9 mouse cellular contexts compared by ENCODE assay signal in genomic region chr6:88785331-88785730, GRCm38 (mm10). TPM values are rescaled to one million over a fixed set of nuclear protein-coding genes. Genes with fewer than 3 reads are reported as not detected.
DNase-seq lines count a peak whose midpoint lies in the region; ATAC-seq and TF ChIP-seq lines count a peak whose summit lies in the region.
"Had no signal": no experiment of that assay in that cellular context is flagged by ENCODE, and none has a peak within 500 bp of the region (broad histone marks: within the 10 kb centered on the region; RNA-seq: fewer than 3 reads in every experiment).

No protein-coding gene starts in this region.

- ATAC-seq in heart, embryonic 13.5 days (ENCODE audit: extremely low read depth, insufficient number of reproducible peaks, low FRiP score, low TSS enrichment), result no peak
- ATAC-seq in liver, embryonic 16.5 days (ENCODE audit: low read depth), result no peak
- ATAC-seq in hindbrain, embryonic 14.5 days (ENCODE audit: low FRiP score), result no peak

- DNase-seq in gastrocnemius, adult 18-20 months (ENCODE audit: low spot score), result peak; percentile 44
- DNase-seq in gastrocnemius, postnatal 10 days, result no peak
- DNase-seq in brain, embryonic 14.5 days (ENCODE audit: low read depth), result peak; percentile 69
- no peak for DNase-seq in spleen, postnatal 10 days (ENCODE audit: low spot score in 2 of 2)
- DNase-seq in hindbrain, embryonic 14.5 days (ENCODE audit: low spot score), result no peak
- DNase-seq in right cerebral cortex, postnatal 25 days, result no peak
- DNase-seq: adrenal gland, adult 2 months had no signal

- peaks cover 61% of the 10 kb centered on the region for H3K4me1 ChIP-seq in heart, embryonic 13.5 days
- H3K4me1 ChIP-seq in liver, embryonic 16.5 days (ENCODE audit: control insufficient read depth, low read depth, low read length), result peaks cover 46% of the 10 kb centered on the region
- H3K4me1 ChIP-seq in hindbrain, embryonic 14.5 days (replicated peaks; ENCODE audit: control insufficient read depth, insufficient read depth, low read length), result peaks cover 19% of the 10 kb centered on the region

- no peaks in the 10 kb centered on the region for H3K36me3 ChIP-seq in heart, embryonic 13.5 days
- H3K36me3 ChIP-seq in liver, embryonic 16.5 days (ENCODE audit: control insufficient read depth, insufficient read depth), result no peaks in the 10 kb centered on the region
- H3K36me3 ChIP-seq in hindbrain, embryonic 14.5 days (replicated peaks; ENCODE audit: control insufficient read depth, insufficient read depth), result no peaks in the 10 kb centered on the region

- TF ChIP-seq CTCF in brain, embryonic 14.5 days (IDR thresholded peaks at IDR 0.05; ENCODE audit: borderline replicate concordance, extremely low read depth, insufficient read depth, insufficient read length), result no peak

- 29% methylated on average over 5 of the region's 5 CpGs for WGBS in heart, embryonic 13.5 days
- 74% methylated on average over 5 of the region's 5 CpGs for WGBS in liver, embryonic 16.5 days (ENCODE audit: insufficient replicate concordance)
- 51% methylated on average over 5 of the region's 5 CpGs for WGBS in hindbrain, embryonic 14.5 days

- no peak overlapping the region for H3K4me3 ChIP-seq in heart, embryonic 13.5 days
- H3K4me3 ChIP-seq in liver, embryonic 16.5 days (ENCODE audit: low read depth, low read length), result no peak overlapping the region
- no peak overlapping the region for H3K4me3 ChIP-seq in hindbrain, embryonic 14.5 days (replicated peaks; ENCODE audit: low read length)

- no peaks in the 10 kb centered on the region for H3K27me3 ChIP-seq in heart, embryonic 13.5 days (replicated peaks)
- no peaks in the 10 kb centered on the region for H3K27me3 ChIP-seq in liver, embryonic 16.5 days (ENCODE audit: control insufficient read depth, insufficient read depth, low read depth, low read length)
- H3K27me3 ChIP-seq in hindbrain, embryonic 14.5 days (ENCODE audit: control insufficient read depth, insufficient read depth, low read length), result 0 out of 2 replicates have a peak, but pooled peaks cover 3% of the 10 kb centered on the region

- no peak for TF ChIP-seq POLR2A in brain, embryonic 14.5 days (IDR thresholded peaks at IDR 0.05; ENCODE audit: borderline replicate concordance, extremely low read depth, insufficient read depth, insufficient read length, poor library complexity, severe bottlenecking)

- H3K27ac ChIP-seq in heart, embryonic 13.5 days (replicated peaks), result peak overlapping the region; percentile 94
- H3K27ac ChIP-seq in liver, embryonic 16.5 days (ENCODE audit: low read length), result peak overlapping the region; percentile 43; the same call in 1 of the 2 replicates
- no peak overlapping the region for H3K27ac ChIP-seq in hindbrain, embryonic 14.5 days

- peak overlapping the region; percentile 53; the same call in 1 of the 2 replicates for H3K9ac ChIP-seq in heart, embryonic 13.5 days
- no peak overlapping the region for H3K9ac ChIP-seq in liver, embryonic 16.5 days (ENCODE audit: low read depth, low read length)
- H3K9ac ChIP-seq in hindbrain, embryonic 14.5 days, result no peak overlapping the region

- H3K4me2 ChIP-seq in heart, embryonic 13.5 days, result 0 out of 2 replicates have a peak overlapping the region, but pooled peaks have one; percentile 20
- no peak overlapping the region for H3K4me2 ChIP-seq in liver, embryonic 16.5 days (ENCODE audit: low read depth, low read length)
- no peak overlapping the region for H3K4me2 ChIP-seq in hindbrain, embryonic 14.5 days (replicated peaks)

- no peaks in the 10 kb centered on the region for H3K9me3 ChIP-seq in heart, embryonic 13.5 days
- H3K9me3 ChIP-seq in liver, embryonic 16.5 days (replicated peaks; ENCODE audit: control insufficient read depth, low read length), result no peaks in the 10 kb centered on the region
- no peaks in the 10 kb centered on the region for H3K9me3 ChIP-seq in hindbrain, embryonic 14.5 days (ENCODE audit: control insufficient read depth, low read length)

RNA-seq across cellular contexts. Expression of gene Abtb1, which starts 56.5 kb away (rescaled TPM):
- total RNA-seq in gastrocnemius, adult 18-20 months (2021), result 10 to 100 TPM; 20.6 to 23.2 TPM
- 10 to 100 TPM; 15.6 to 17.9 TPM for total RNA-seq in gastrocnemius, postnatal 10 days (2021)
- 61.7 and 83.6 TPM in 2 replicates for polyA plus RNA-seq in brain, embryonic 14.5 days (2012; rRNA removed)
- polyA plus RNA-seq in heart, embryonic 13.5 days (2015; fragmentation: Nextera tagmentation; extraction: Ambion mirVana), result 23.7 and 26.0 TPM in 2 replicates
- 61.0 and 65.2 TPM in 2 replicates for polyA plus RNA-seq in liver, embryonic 16.5 days (2015; fragmentation: Nextera tagmentation; extraction: Ambion mirVana)
- polyA plus RNA-seq in hindbrain, embryonic 14.5 days (2014; fragmentation: Nextera tagmentation; extraction: Ambion mirVana), result 28.1 and 33.8 TPM in 2 replicates

Comparison
In these comparisons a context has a peak if more than half of its experiments do, and no peak if none do; other contexts are left out.
1. DNase-seq: peak in gastrocnemius, adult 18-20 months (single experiment) and brain, embryonic 14.5 days (single experiment); none in gastrocnemius, postnatal 10 days (single experiment), spleen, postnatal 10 days (0 of 2), hindbrain, embryonic 14.5 days (single experiment) and right cerebral cortex, postnatal 25 days (single experiment).